Mouse (Mus musculus): ENCODE results near the gene Efhc1. TPM values are rescaled to one million over a fixed set of nuclear protein-coding genes. Genes with fewer than 3 reads are reported as not detected.
"Not testable (repeated sequence)": the region's sequence is repeated elsewhere in the genome, so short reads cannot be mapped to it uniquely, and the experiment has no call there.

The Efhc1 gene
- total RNA-seq (2021) = under 1 TPM; 0.41 to 0.51 TPM
- long read RNA-seq, experiment 1 = 0 reads
- long read RNA-seq, experiment 2 = 0 reads

GRCm38 (mm10) chr1:20951300-20951763 is at the start of gene Efhc1:
Efhc1 (plus strand) TSS chr1:20951626.
- DNase-seq = peak; percentile 95

GRCm38 (mm10) chr1:20905501-20906127 is 45.8 kb upstream of the Efhc1 start:
- DNase-seq = no peak

- no peak for DNase-seq
Observed at GRCm38 (mm10) chr1:20906128-20906515, 45.3 kb upstream of the Efhc1 start.

GRCm38 (mm10) chr1:20908541-20908940 is 42.9 kb upstream of the Efhc1 start:
- DNase-seq = no peak

GRCm38 (mm10) chr1:20912115-20912514 is 39.3 kb upstream of the Efhc1 start:
- DNase-seq = no peak

DNA sequence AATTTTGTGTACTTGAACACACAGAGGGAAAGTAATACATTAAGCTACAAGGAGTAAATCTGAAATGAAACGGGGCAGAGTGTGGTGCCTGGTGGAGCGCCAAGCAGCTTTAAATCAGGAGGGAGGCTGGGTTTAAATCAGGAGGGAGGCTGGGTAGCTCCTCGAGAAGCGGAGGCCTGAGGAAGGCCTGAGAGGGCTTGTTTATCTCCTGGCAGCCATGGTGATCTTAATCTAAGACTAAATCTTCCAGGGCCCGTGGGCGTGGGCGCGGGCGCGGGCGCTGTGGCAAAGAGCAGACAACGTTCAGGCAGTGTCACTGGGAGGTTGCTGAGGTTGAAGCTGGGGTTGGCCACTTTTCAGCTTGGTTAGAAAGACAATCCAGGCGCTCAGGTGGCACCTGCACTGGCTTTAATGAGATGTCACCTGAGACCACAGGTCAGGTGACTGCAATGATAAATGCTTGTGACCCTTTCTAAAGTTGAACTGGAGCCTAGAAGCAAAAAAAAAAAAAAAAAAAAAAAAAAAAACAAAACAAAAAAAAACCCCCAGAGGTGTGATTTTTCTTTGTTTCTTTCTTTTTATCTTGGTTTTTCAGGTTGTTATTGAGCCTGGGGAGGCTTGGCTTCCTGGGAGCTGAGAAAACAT is 38.8 kb upstream of the Efhc1 start:
- DNase-seq = no peak

GRCm38 (mm10) chr1:20914769-20915168 is 36.7 kb upstream of the Efhc1 start:
- no peak for DNase-seq

DNA sequence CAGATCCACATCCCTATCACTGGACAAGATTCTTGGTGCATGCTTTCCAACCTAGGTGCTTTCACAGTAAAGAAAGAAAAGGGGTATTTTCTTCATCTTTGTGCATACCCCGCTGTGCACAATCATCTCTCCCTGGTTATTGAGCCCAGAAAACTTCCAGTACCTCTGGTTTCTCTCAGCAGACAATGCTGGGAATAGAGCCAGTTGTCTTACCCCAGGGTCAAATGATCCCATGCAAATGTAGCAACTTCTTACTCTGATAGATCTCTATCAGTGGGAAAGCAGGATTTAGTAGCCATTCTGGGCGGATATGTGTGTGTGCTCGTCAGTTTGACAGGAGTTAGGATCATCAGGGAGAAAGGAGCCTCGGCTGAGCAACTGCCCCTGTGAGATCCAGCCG is 35.8 kb upstream of the Efhc1 start:
- no peak for DNase-seq

GRCm38 (mm10) chr1:20917496-20918050 is 33.9 kb upstream of the Efhc1 start:
- DNase-seq = no peak

GRCm38 (mm10) chr1:20919728-20920127 is 31.7 kb upstream of the Efhc1 start:
- no peak for DNase-seq

- no peak for DNase-seq
Observed at GRCm38 (mm10) chr1:20921081-20921528, 30.3 kb upstream of the Efhc1 start.

DNA sequence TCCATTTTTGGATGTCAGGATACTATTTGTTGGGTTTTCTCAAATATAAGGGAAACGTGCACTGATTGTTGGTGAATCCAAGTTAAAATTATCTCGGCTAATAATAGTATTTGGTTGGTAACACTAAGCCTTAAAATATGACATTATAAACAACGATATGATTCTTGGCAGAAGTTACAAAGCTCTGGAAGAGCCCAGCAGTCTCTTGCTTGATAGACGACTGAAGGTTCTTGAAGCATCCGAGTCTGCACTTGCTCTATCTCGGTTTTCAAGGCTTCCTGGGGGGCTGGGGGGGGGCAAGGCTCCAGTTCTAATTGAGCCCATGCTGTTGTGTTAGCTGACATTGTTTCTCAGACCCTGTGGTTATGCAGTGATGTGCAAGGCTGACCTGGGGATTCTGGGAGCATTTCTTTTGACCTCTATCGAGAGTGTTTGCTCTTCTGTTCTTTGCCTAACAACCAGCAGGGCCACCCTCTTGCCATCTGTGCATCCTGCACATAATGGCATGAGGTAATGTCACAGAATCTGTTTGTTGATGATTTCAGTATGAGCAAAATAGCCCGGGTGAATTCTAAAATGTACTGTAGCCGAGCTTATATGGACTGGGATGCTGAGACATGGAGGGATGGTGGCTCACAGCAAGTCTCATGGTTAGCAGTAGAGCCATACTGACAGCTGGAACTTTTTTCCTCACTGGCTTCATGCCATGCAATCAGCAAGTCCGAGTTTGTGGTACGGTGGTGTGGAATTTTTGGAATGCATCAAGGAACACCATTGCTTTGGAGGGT is 28.6 kb upstream of the Efhc1 start:
- DNase-seq = no peak

- DNase-seq = not testable (repeated sequence)
Observed at GRCm38 (mm10) chr1:20925324-20925723, 26.1 kb upstream of the Efhc1 start.

DNA sequence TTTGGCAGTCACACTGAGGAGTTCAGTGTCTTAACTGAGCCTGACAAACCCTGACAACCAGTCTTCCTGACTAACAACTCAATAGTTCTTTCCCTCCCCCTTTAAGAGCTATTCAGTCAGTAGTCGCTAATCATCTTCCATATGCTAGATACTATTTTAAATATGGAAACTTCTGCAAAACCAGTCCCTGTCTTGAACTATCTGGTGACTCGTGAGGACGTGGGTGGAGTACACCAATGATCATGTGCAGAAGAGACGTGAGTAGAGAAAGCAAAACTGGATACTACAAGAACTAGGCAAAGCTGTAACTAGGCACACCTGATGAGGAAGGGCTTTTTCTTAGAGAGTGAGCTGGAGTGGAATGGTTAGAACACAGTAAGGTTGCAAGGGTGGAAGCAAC is 25.5 kb upstream of the Efhc1 start:
- DNase-seq = no peak

- no peak for DNase-seq
Observed at GRCm38 (mm10) chr1:20926376-20926775, 25.1 kb upstream of the Efhc1 start.

- DNase-seq = no peak
Observed at GRCm38 (mm10) chr1:20928487-20928886, 22.9 kb upstream of the Efhc1 start.

GRCm38 (mm10) chr1:20933457-20933856 is 18.0 kb upstream of the Efhc1 start:
- no peak for DNase-seq

GRCm38 (mm10) chr1:20935106-20935505 is 16.3 kb upstream of the Efhc1 start:
- DNase-seq = no peak

DNA sequence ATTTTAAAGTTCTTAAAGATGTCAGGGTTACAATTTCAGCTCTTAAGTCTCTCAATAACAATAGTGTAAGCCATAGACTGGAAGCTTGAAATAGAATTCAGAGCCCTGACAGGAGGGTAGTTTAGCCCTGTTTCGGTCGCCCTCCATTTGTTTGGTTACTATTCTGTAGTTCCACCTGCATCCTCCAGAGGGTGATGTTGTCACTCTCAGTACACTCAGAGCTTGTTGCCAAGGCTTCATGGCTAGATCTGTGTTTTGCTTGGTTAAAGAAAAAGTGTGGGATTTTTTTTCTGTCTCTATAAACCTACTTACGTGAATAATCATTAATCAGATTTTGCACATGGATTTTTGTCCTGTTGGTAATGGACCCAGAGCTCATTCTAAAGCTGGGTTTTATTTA is 12.4 kb upstream of the Efhc1 start:
- peak; percentile 10 for DNase-seq

- DNase-seq = peak; percentile 29
Observed at GRCm38 (mm10) chr1:20940151-20940550, 11.3 kb upstream of the Efhc1 start.

DNA sequence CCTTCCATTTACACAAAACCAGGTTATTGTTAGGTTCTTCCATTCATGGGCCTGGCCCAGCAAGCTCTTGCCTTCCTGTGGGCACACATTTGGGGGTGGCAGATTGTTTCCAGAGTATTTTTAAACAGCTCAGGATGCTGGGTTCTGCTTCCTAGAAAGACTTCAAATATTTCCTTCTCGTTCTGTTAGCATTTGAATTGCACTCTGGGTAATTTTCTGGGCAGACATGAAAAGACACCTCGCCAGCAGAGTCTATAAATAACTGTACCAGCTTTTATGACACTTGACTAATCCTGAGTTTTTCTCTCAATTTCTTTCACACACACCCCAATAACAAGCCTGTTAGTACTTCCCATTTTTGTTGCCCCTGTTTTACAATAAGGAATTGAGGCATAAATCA is 10.1 kb upstream of the Efhc1 start:
- DNase-seq = no peak

DNA sequence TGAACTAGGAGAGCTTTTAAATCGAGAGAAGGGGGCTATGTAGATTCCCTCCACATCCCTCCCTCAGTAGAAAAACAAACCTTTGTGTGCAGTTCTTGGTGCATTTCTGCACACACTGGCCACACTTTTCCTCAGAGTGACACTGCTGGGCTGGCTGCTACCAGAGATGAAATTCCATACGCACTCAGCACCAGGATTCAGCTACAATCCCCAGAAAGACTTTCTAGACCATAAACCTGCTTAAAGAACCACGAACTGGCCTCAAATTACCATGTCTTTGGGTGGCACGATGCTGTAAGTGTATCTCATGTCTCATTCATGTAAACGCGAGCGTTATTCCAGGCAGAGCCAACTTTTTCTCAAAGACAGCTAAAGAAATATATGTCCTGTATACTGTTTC is 9.6 kb upstream of the Efhc1 start:
- DNase-seq = no peak

DNA sequence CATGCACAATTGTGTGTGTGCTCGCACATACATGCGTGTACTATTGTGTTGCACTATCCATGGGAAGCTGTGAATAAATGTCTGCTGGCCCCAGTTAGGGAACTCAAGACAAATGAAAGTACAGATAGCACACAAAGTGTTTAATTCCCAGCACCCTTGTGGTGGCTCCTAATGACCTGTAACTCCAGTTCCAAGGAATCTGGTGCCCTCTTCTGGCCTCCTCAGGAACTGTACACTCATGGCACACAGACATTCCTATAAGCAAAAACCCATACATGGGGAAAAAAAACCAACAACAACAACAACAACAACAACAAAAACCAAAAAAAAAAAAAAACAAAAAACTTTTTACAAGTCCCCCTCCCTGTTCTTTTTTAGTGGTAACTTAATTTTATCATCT is 8.4 kb upstream of the Efhc1 start:
- DNase-seq = no peak
